Mouse (Mus musculus): ENCODE data around the gene Hps5. TPM values are rescaled to one million over a fixed set of nuclear protein-coding genes. Genes with fewer than 3 reads are reported as not detected.
A peak's percentile ranks its signal among the peaks of the same experiment; 100 is the strongest.

The Hps5 gene
- polyA plus RNA-seq (2015; fragmentation: Nextera tagmentation; extraction: Ambion mirVana): 13.2 and 14.4 TPM in 2 replicates

- Histone ChIP-seq H3K27me3 (no peaks in the 10 kb centered on the region), H3K9ac (peak within 1 kb of the TSS; percentile 99), H3K4me2 (peak within 1 kb of the TSS; percentile 98), H3K4me1 (replicated peaks) (peaks cover 36% of the 10 kb centered on the region), H3K9me3 (no peaks in the 10 kb centered on the region), H3K4me3 (peak within 1 kb of the TSS; percentile 100), H3K36me3 (peaks cover 15% of the 10 kb centered on the region; the same call in 1 of the 2 replicates), H3K27ac (replicated peaks) (peak within 1 kb of the TSS; percentile 87)
- ATAC-seq (ENCODE audit: low FRiP score, low read depth): peak; percentile 97
- under 1% methylated on average over 71 of the region's 75 CpGs for WGBS
These were observed at the start of gene Hps5, which contains the start of gene Gtf2h1 for GRCm38 (mm10) chr7:46795287-46796205. TSS of gene Hps5 (minus strand) at chr7:46796064. TSS of gene Gtf2h1 (plus strand) at chr7:46796103.

GRCm38 (mm10) chr7:46845211-46845977, 49.5 kb upstream of the Hps5 start:
- H3K36me3 ChIP-seq: peaks cover 22% of the 10 kb centered on the region
- ATAC-seq (ENCODE audit: low FRiP score, low read depth): peak; percentile 91
- peaks cover 21% of the 10 kb centered on the region for H3K4me1 ChIP-seq (replicated peaks)
- H3K27ac ChIP-seq (replicated peaks): peak overlapping the region; percentile 91
- H3K9me3 ChIP-seq: no peaks in the 10 kb centered on the region
- WGBS: under 1% methylated on average over 50 of the region's 51 CpGs
- H3K4me2 ChIP-seq: peak overlapping the region; percentile 93
- H3K9ac ChIP-seq: peak overlapping the region; percentile 90
- H3K27me3 ChIP-seq: no peaks in the 10 kb centered on the region
- peak overlapping the region; percentile 91 for H3K4me3 ChIP-seq

GRCm38 (mm10) chr7:46843576-46843975, 47.7 kb upstream of the Hps5 start:
- no peaks in the 10 kb centered on the region for H3K9me3 ChIP-seq
- H3K9ac ChIP-seq: no peak overlapping the region
- ATAC-seq (ENCODE audit: low FRiP score, low read depth): no peak
- H3K27me3 ChIP-seq: no peaks in the 10 kb centered on the region
- no peak overlapping the region for H3K4me3 ChIP-seq
- H3K4me2 ChIP-seq: no peak overlapping the region
- H3K36me3 ChIP-seq: peaks cover 5% of the 10 kb centered on the region
- 94% methylated on average over 4 of the region's 4 CpGs for WGBS
- H3K27ac ChIP-seq (replicated peaks): no peak overlapping the region
- H3K4me1 ChIP-seq (replicated peaks): peaks cover 32% of the 10 kb centered on the region

GRCm38 (mm10) chr7:46842278-46842677, 46.4 kb upstream of the Hps5 start:
- Histone ChIP-seq H3K27me3 (no peaks in the 10 kb centered on the region), H3K4me1 (replicated peaks) (peaks cover 36% of the 10 kb centered on the region), H3K9me3 (no peaks in the 10 kb centered on the region), H3K36me3 (no peaks in the 10 kb centered on the region), H3K4me3 (no peak overlapping the region), H3K27ac (replicated peaks) (no peak overlapping the region), H3K4me2 (no peak overlapping the region), H3K9ac (no peak overlapping the region)
- ATAC-seq (ENCODE audit: low FRiP score, low read depth): no peak
- WGBS: 45% methylated on average over 4 of the region's 5 CpGs

GRCm38 (mm10) chr7:46840787-46841525, 45.1 kb upstream of the Hps5 start, which contains the start of gene Ldha:
TSS of gene Ldha (plus strand) at chr7:46841475.
- no peak for ATAC-seq (ENCODE audit: low FRiP score, low read depth)
- H3K27ac ChIP-seq (replicated peaks): no peak within 1 kb of the TSS
- H3K27me3 ChIP-seq: no peaks in the 10 kb centered on the region
- H3K4me1 ChIP-seq (replicated peaks): peaks cover 29% of the 10 kb centered on the region
- no peak within 1 kb of the TSS for H3K4me3 ChIP-seq
- H3K36me3 ChIP-seq: no peaks in the 10 kb centered on the region
- WGBS: 34% methylated on average over 6 of the region's 6 CpGs
- no peaks in the 10 kb centered on the region for H3K9me3 ChIP-seq
- H3K9ac ChIP-seq: no peak within 1 kb of the TSS
- no peak within 1 kb of the TSS for H3K4me2 ChIP-seq

- H3K36me3 ChIP-seq: no peaks in the 10 kb centered on the region
- WGBS: 58% methylated on average over 4 of the region's 4 CpGs
- no peak overlapping the region for H3K4me3 ChIP-seq
- H3K4me2 ChIP-seq: no peak overlapping the region
- H3K9me3 ChIP-seq: no peaks in the 10 kb centered on the region
- no peak overlapping the region for H3K9ac ChIP-seq
- H3K27me3 ChIP-seq: no peaks in the 10 kb centered on the region
- ATAC-seq (ENCODE audit: low FRiP score, low read depth): no peak
- H3K4me1 ChIP-seq (replicated peaks): peaks cover 30% of the 10 kb centered on the region
- no peak overlapping the region for H3K27ac ChIP-seq (replicated peaks)
These were observed 44.5 kb upstream of the Hps5 start for GRCm38 (mm10) chr7:46840326-46840725.

- no peak overlapping the region for H3K4me3 ChIP-seq
- no peak overlapping the region for H3K27ac ChIP-seq (replicated peaks)
- no peak for ATAC-seq (ENCODE audit: low FRiP score, low read depth)
- no peaks in the 10 kb centered on the region for H3K27me3 ChIP-seq
- no peak overlapping the region for H3K4me2 ChIP-seq
- H3K9ac ChIP-seq: no peak overlapping the region
- H3K4me1 ChIP-seq (replicated peaks): peaks cover 29% of the 10 kb centered on the region
- 85% methylated on average over 5 of the region's 5 CpGs for WGBS
- H3K9me3 ChIP-seq: no peaks in the 10 kb centered on the region
- no peaks in the 10 kb centered on the region for H3K36me3 ChIP-seq
These were observed 44.0 kb upstream of the Hps5 start for GRCm38 (mm10) chr7:46839861-46840260.

GRCm38 (mm10) chr7:46839446-46839845, 43.6 kb upstream of the Hps5 start:
- no peak for ATAC-seq (ENCODE audit: low FRiP score, low read depth)

GRCm38 (mm10) chr7:46838891-46839302, 43.0 kb upstream of the Hps5 start:
- Histone ChIP-seq H3K4me1 (replicated peaks) (peaks cover 26% of the 10 kb centered on the region), H3K9me3 (no peaks in the 10 kb centered on the region), H3K4me3 (no peak overlapping the region), H3K36me3 (no peaks in the 10 kb centered on the region), H3K27ac (replicated peaks) (peak overlapping the region; percentile 74), H3K4me2 (peak overlapping the region; percentile 33), H3K27me3 (no peaks in the 10 kb centered on the region), H3K9ac (no peak overlapping the region)
- peak; percentile 68 for ATAC-seq (ENCODE audit: low FRiP score, low read depth)
- 7% methylated on average over 8 of the region's 8 CpGs for WGBS

More at GRCm38 (mm10) chr7:46839446-46839845, 43.6 kb upstream of the Hps5 start:
- 45% methylated on average over 7 of the region's 7 CpGs for WGBS
- no peaks in the 10 kb centered on the region for H3K36me3 ChIP-seq
- H3K9ac ChIP-seq: no peak overlapping the region
- no peaks in the 10 kb centered on the region for H3K27me3 ChIP-seq
- peak overlapping the region; percentile 74 for H3K27ac ChIP-seq (replicated peaks)
- H3K4me2 ChIP-seq: peak overlapping the region; percentile 33; the same call in 1 of the 2 replicates
- no peak overlapping the region for H3K4me3 ChIP-seq
- no peaks in the 10 kb centered on the region for H3K9me3 ChIP-seq
- H3K4me1 ChIP-seq (replicated peaks): peaks cover 26% of the 10 kb centered on the region

- ATAC-seq (ENCODE audit: low FRiP score, low read depth): peak; percentile 58
- Histone ChIP-seq H3K9me3 (no peaks in the 10 kb centered on the region), H3K27ac (replicated peaks) (peak overlapping the region; percentile 74), H3K36me3 (no peaks in the 10 kb centered on the region), H3K4me3 (no peak overlapping the region), H3K4me2 (peak overlapping the region; percentile 33), H3K9ac (no peak overlapping the region), H3K27me3 (no peaks in the 10 kb centered on the region), H3K4me1 (replicated peaks) (peaks cover 26% of the 10 kb centered on the region)
- 3% methylated on average over 9 of the region's 9 CpGs for WGBS
These were observed 42.3 kb upstream of the Hps5 start for GRCm38 (mm10) chr7:46838104-46838671.

GRCm38 (mm10) chr7:46837073-46837472, 41.2 kb upstream of the Hps5 start:
- no peak overlapping the region for H3K27ac ChIP-seq (replicated peaks)
- no peak overlapping the region for H3K9ac ChIP-seq
- no peak for ATAC-seq (ENCODE audit: low FRiP score, low read depth)

More at GRCm38 (mm10) chr7:46837073-46837472, 41.2 kb upstream of the Hps5 start:
- Histone ChIP-seq H3K36me3 (no peaks in the 10 kb centered on the region), H3K4me2 (no peak overlapping the region), H3K9me3 (no peaks in the 10 kb centered on the region), H3K27me3 (no peaks in the 10 kb centered on the region), H3K4me3 (no peak overlapping the region), H3K4me1 (replicated peaks) (peaks cover 26% of the 10 kb centered on the region)
- 38% methylated on average over 5 of the region's 5 CpGs for whole genome bisulfite sequencing
